Comparison of ENCODE assay signal across 24 mouse cellular contexts in genomic region chr5:91985721-91986120, GRCm38 (mm10). TPM values are rescaled to one million over a fixed set of nuclear protein-coding genes. Genes with fewer than 3 reads are reported as not detected.
DNase-seq lines count a peak whose midpoint lies in the region; ATAC-seq lines count a peak whose summit lies in the region.
"Had no signal": no experiment of that assay in that cellular context is flagged by ENCODE, and none has a peak within 500 bp of the region (broad histone marks: within the 10 kb centered on the region; RNA-seq: fewer than 3 reads in every experiment).

No protein-coding gene starts in this region.

- peak; percentile 41 for DNase-seq in midbrain, embryonic 14.5 days
- DNase-seq in midbrain, embryonic 10.5 days (ENCODE audit: low spot score) = no peak
- peak; percentile 40 for DNase-seq in Muller cell, postnatal 12 days (ENCODE audit: inconsistent ontology term)
- DNase-seq in cerebellum, postnatal 14 days = no peak
- no peak for DNase-seq in spleen, adult 18-20 months
- DNase-seq in ovary, postnatal 14 days (ENCODE audit: low spot score) = no peak
- DNase-seq: adrenal gland, postnatal 14 days; cerebellum, adult 18-20 months; cerebellum, postnatal 36 days; gastrocnemius, postnatal 36 days; heart, postnatal 4 days; kidney, adult 11 months; lung, adult 2 months; thymus, postnatal 4 days had no signal

- no peaks in the 10 kb centered on the region for H3K4me1 ChIP-seq in midbrain, embryonic 14.5 days (ENCODE audit: control insufficient read depth, insufficient read depth, low read length)
- no peaks in the 10 kb centered on the region for H3K4me1 ChIP-seq in midbrain, embryonic 10.5 days
- H3K4me1 ChIP-seq in kidney, embryonic 14.5 days (ENCODE audit: control insufficient read depth, insufficient read depth, low read length) = no peaks in the 10 kb centered on the region
- H3K4me1 ChIP-seq: heart, embryonic 15.5 days; hindbrain, embryonic 15.5 days; limb, embryonic 12.5 days; liver, embryonic 12.5 days had no signal

- no peak overlapping the region for H3K27ac ChIP-seq in midbrain, embryonic 14.5 days (replicated peaks; ENCODE audit: low read depth, low read length)
- H3K27ac ChIP-seq in midbrain, embryonic 10.5 days (replicated peaks) = no peak overlapping the region
- no peak overlapping the region for H3K27ac ChIP-seq in kidney, embryonic 14.5 days (ENCODE audit: low read depth, low read length)
- H3K27ac ChIP-seq: heart, embryonic 15.5 days; hindbrain, embryonic 15.5 days; kidney, postnatal 0 days; limb, embryonic 12.5 days; liver, embryonic 12.5 days had no signal

- no peaks in the 10 kb centered on the region for H3K27me3 ChIP-seq in midbrain, embryonic 14.5 days (ENCODE audit: control insufficient read depth, insufficient read depth, low read length)
- no peaks in the 10 kb centered on the region for H3K27me3 ChIP-seq in midbrain, embryonic 10.5 days (ENCODE audit: low read depth, poor library complexity, severe bottlenecking)
- no peaks in the 10 kb centered on the region for H3K27me3 ChIP-seq in kidney, embryonic 14.5 days (ENCODE audit: control insufficient read depth, insufficient read depth, low read length)
- H3K27me3 ChIP-seq: heart, embryonic 15.5 days; hindbrain, embryonic 15.5 days; limb, embryonic 12.5 days; liver, embryonic 12.5 days had no signal

- no peak overlapping the region for H3K4me2 ChIP-seq in midbrain, embryonic 14.5 days (ENCODE audit: low read length)
- H3K4me2 ChIP-seq in kidney, embryonic 14.5 days (replicated peaks; ENCODE audit: low read depth, low read length) = no peak overlapping the region
- H3K4me2 ChIP-seq: heart, embryonic 15.5 days; hindbrain, embryonic 15.5 days; limb, embryonic 12.5 days; liver, embryonic 12.5 days had no signal

- no peak overlapping the region for H3K9ac ChIP-seq in midbrain, embryonic 14.5 days (replicated peaks; ENCODE audit: low read length)
- H3K9ac ChIP-seq in kidney, embryonic 14.5 days (ENCODE audit: low read depth, low read length) = no peak overlapping the region
- H3K9ac ChIP-seq: heart, embryonic 15.5 days; hindbrain, embryonic 15.5 days; limb, embryonic 12.5 days; liver, embryonic 12.5 days had no signal

- H3K36me3 ChIP-seq in midbrain, embryonic 14.5 days (ENCODE audit: control insufficient read depth, insufficient read depth, low read length) = no peaks in the 10 kb centered on the region
- no peaks in the 10 kb centered on the region for H3K36me3 ChIP-seq in midbrain, embryonic 10.5 days
- no peaks in the 10 kb centered on the region for H3K36me3 ChIP-seq in kidney, embryonic 14.5 days (ENCODE audit: control insufficient read depth, insufficient read depth, low read length)
- H3K36me3 ChIP-seq: heart, embryonic 15.5 days; hindbrain, embryonic 15.5 days; limb, embryonic 12.5 days; liver, embryonic 12.5 days had no signal

- ATAC-seq in midbrain, embryonic 14.5 days (ENCODE audit: low FRiP score, low TSS enrichment) = no peak
- peak; percentile 77 for ATAC-seq in inflammation-experienced regulatory T-cells, adult 6 months
- no peak for ATAC-seq in kidney, embryonic 14.5 days (ENCODE audit: low FRiP score, low TSS enrichment)
- ATAC-seq: liver, embryonic 12.5 days had no signal

- 22% methylated on average over 2 of the region's 2 CpGs for WGBS in midbrain, embryonic 14.5 days
- WGBS in midbrain, embryonic 10.5 days = 46% methylated on average over 2 of the region's 2 CpGs
- WGBS in kidney, embryonic 14.5 days = 69% methylated on average over 2 of the region's 2 CpGs

- H3K9me3 ChIP-seq in midbrain, embryonic 14.5 days (ENCODE audit: control insufficient read depth, low read length) = no peaks in the 10 kb centered on the region
- no peaks in the 10 kb centered on the region for H3K9me3 ChIP-seq in midbrain, embryonic 10.5 days (replicated peaks)
- no peaks in the 10 kb centered on the region for H3K9me3 ChIP-seq in kidney, embryonic 14.5 days (ENCODE audit: control insufficient read depth, low read length)
- H3K9me3 ChIP-seq: heart, embryonic 15.5 days; hindbrain, embryonic 15.5 days; limb, embryonic 12.5 days; liver, embryonic 12.5 days had no signal

- no peak overlapping the region for H3K4me3 ChIP-seq in midbrain, embryonic 14.5 days (replicated peaks; ENCODE audit: low read depth, low read length)
- H3K4me3 ChIP-seq in midbrain, embryonic 10.5 days = no peak overlapping the region
- H3K4me3 ChIP-seq in kidney, embryonic 14.5 days (ENCODE audit: low read length) = no peak overlapping the region
- H3K4me3 ChIP-seq: heart, embryonic 15.5 days; hindbrain, embryonic 15.5 days; limb, embryonic 12.5 days; liver, embryonic 12.5 days had no signal

RNA-seq across cellular contexts. Expression of gene Odaph, which starts 1.6 kb away (rescaled TPM):
- 0.29 TPM in 1 of 2 replicates, not detected in the other for polyA plus RNA-seq in midbrain, embryonic 14.5 days (2014; fragmentation: Nextera tagmentation; extraction: Ambion mirVana)
- polyA plus RNA-seq in midbrain, embryonic 10.5 days (2016; fragmentation: Nextera tagmentation; extraction: Ambion mirVana) = not detected in 2 replicates
- not detected for polyA plus RNA-seq in inflammation-experienced regulatory T-cells, adult 6 months (2017; shearing (Covaris generic))
- not detected in 2 replicates for polyA plus RNA-seq in kidney, embryonic 14.5 days (2014; fragmentation: Nextera tagmentation; extraction: Ambion mirVana)
- polyA plus RNA-seq: C2C12; forebrain, embryonic 11.5 days; heart, embryonic 15.5 days; kidney, postnatal 0 days; limb, embryonic 12.5 days; liver, embryonic 12.5 days; lung, adult 2 months; stomach, embryonic 14.5 days had no signal

RNA-seq across cellular contexts. Expression of gene Rchy1, which starts 22.9 kb away (rescaled TPM):
- polyA plus RNA-seq in midbrain, embryonic 14.5 days (2014; fragmentation: Nextera tagmentation; extraction: Ambion mirVana) = 58.0 and 61.5 TPM in 2 replicates
- polyA plus RNA-seq in midbrain, embryonic 10.5 days (2016; fragmentation: Nextera tagmentation; extraction: Ambion mirVana) = 58.0 and 64.7 TPM in 2 replicates
- polyA plus RNA-seq in inflammation-experienced regulatory T-cells, adult 6 months (2017; shearing (Covaris generic)) = 10 to 100 TPM; 82.8 to 87.7 (median 84.4) TPM
- 49.9 and 56.9 TPM in 2 replicates for polyA plus RNA-seq in kidney, embryonic 14.5 days (2014; fragmentation: Nextera tagmentation; extraction: Ambion mirVana)

RNA-seq across cellular contexts. Expression of gene Cdkl2, which starts 58.0 kb away (rescaled TPM):
- polyA plus RNA-seq in midbrain, embryonic 14.5 days (2014; fragmentation: Nextera tagmentation; extraction: Ambion mirVana) = 7.7 and 8.3 TPM in 2 replicates
- polyA plus RNA-seq in midbrain, embryonic 10.5 days (2016; fragmentation: Nextera tagmentation; extraction: Ambion mirVana) = 0.24 and 0.28 TPM in 2 replicates
- 1 to 10 TPM; 1.6 to 3.8 (median 3.6) TPM for polyA plus RNA-seq in inflammation-experienced regulatory T-cells, adult 6 months (2017; shearing (Covaris generic))
- polyA plus RNA-seq in kidney, embryonic 14.5 days (2014; fragmentation: Nextera tagmentation; extraction: Ambion mirVana) = 0.79 and 1.3 TPM in 2 replicates

Comparison
In these comparisons a context has a peak if more than half of its experiments do, and no peak if none do; other contexts are left out.
1. DNase-seq: peak in midbrain, embryonic 14.5 days (single experiment) and Muller cell, postnatal 12 days (single experiment); none in midbrain, embryonic 10.5 days (single experiment), cerebellum, postnatal 14 days (0 of 2), spleen, adult 18-20 months (0 of 2) and ovary, postnatal 14 days (single experiment).